Mouse (Mus musculus): ENCODE data around the gene Mgea5.

Gene Mgea5

DNA sequence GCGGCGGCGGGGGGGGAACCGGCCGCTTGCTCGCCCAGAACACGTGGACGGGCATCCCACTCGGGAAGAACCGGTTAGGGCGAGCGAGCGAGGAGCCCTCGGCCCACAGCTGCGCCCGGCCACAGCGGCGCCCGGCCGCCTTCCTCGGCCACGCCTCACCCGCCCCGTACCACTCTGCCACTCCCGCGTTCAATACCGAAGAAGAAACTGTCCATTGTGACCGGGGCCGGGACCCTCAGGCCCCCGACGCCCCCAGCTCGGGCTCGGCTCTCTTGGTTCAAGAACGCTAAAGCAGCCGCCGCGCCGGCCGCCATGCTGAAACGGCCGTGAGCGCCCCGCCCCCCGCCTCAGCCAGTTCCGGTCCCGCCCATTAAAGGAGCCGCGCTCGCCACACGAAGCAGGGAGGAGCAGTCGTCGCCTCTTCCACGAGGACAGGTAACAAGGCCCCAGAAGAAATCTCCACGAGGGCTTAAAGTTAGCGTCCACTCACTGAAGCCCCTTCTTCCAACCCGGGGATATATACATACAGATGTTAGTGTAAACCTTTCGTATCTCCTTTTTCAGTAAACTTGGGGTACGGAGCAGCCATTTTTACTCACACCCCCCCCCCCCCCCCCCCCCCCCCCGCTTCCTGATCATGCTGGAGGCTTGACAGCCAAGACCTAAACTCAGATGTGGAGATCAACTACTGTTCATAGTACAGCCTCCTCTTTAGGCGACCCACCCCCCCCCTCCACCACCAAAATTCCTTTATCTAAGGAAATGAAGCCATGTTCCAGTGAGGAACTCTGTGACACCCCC is 34.2 kb downstream of the Mgea5 start, which contains the start of gene Npm3:
Gene Npm3, minus strand, starts transcription at position 349 of the 801 bp plus-strand sequence.
- peak; percentile 60 for DNase-seq (ENCODE audit: extremely low spot score, low read depth, low spot score)

DNA sequence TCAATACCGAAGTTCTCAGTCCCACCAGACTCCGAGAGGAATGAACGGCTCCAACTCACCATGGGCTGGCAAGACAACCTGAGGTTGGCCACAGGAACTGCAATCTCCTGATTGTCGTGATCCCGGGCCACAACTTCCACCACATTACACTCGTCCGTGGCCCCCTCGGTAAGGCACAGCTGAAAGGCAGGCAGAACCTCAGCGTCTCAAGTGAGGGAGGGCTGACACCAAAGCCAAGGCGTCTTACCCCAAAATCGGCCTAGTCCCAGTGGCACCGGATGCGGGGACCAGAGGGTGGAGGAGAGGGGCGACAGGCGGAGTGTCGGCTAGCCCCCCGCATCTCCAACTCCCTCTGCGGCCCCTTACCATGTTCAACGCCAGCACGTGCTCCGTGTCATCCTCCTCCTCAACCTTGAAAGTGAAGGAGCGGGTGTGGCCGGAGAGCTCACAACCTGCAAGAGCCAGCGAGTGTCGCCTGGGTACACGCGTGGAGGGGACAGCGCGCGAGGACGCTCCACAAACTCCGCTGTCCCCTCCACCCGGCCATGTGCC is 34.9 kb downstream of the Mgea5 start:
- DNase-seq (ENCODE audit: extremely low spot score, low read depth, low spot score) = no peak

- DNase-seq (ENCODE audit: extremely low spot score, low read depth, low spot score) = no peak
Measured at GRCm38 (mm10) chr19:45748206-45748605, 35.4 kb downstream of the Mgea5 start.

DNA sequence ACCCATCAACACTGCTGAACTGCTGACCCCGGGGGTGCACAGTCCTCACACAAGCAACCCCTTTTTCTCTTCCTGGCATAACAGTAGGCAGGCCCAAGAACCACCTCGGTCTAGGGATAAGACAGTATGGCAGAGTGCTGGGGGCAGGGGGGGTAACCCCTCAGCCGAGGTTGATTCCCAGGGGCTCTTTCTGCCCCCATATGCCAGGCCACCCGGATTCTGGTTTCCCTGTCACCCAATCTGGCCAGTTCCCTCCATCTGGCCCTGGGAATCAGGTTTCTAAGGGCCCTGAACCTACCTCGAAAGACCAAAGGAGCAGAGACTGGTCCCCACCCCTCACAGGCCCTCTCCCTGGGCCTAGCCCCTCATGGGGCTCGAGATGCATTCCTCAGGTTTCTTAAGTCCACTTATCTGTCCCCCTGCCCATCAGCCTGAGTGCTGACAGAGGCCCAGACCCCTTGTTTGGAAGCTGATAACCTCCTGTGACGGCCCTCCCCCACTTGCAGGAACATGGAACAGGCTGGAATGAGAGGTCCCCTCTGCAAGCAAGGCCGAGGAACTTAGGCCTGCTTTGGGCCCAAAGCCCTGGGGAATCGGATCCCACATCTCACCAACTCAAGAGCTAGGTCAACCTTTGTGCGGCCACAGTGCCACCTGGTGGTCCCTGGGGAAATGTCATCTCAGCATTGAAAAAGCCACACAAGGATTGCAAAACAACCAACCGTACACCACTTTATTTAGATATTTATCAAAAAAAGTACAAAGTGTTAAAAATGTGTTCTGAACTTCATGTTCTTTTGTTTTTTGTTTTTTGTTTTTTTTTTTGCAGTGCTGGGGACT is 36.4 kb downstream of the Mgea5 start:
- peak; percentile 77 for DNase-seq (ENCODE audit: extremely low spot score, low read depth, low spot score)

DNA sequence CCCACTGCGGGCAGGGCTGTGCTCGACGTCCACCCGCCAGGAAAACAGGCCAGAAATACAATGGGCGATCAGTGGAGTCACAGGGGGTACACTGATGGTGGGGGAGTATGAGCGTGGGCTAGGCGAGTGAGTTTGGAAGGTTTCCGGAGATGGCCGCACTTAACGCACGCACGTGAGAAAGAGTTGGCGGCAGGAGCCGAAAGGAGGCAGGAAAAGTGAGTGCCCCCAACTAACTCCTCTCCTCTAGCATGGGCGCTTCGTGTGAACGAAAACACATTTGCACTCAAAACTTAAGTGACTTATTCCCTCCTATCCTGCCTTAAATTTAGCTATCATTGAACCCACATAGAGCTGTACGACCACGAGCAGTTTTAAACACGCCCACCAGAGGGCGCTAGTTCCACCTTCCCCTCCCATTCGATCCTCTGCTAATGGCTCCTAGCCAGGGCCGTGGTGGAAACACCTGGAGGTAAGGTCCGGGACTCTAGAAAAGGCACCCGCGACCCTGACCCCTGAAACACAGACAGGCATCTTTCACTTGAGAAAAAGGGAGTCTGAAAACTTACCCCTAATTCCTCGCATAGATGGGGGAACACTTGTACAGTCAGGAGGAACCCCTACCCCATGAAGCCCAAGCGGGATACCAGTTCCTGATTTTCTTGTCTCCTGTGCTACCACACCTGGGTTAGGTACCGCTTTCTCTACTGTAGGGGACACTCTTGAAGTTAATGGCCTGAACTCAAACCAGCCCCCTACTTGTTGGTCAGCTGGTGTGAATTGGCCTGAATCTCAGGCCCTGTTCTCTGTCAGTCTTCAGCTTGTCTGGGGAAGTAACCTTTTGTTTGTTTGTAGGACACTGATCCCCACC is 37.2 kb downstream of the Mgea5 start:
- DNase-seq (ENCODE audit: extremely low spot score, low read depth, low spot score) = peak; percentile 79

DNA sequence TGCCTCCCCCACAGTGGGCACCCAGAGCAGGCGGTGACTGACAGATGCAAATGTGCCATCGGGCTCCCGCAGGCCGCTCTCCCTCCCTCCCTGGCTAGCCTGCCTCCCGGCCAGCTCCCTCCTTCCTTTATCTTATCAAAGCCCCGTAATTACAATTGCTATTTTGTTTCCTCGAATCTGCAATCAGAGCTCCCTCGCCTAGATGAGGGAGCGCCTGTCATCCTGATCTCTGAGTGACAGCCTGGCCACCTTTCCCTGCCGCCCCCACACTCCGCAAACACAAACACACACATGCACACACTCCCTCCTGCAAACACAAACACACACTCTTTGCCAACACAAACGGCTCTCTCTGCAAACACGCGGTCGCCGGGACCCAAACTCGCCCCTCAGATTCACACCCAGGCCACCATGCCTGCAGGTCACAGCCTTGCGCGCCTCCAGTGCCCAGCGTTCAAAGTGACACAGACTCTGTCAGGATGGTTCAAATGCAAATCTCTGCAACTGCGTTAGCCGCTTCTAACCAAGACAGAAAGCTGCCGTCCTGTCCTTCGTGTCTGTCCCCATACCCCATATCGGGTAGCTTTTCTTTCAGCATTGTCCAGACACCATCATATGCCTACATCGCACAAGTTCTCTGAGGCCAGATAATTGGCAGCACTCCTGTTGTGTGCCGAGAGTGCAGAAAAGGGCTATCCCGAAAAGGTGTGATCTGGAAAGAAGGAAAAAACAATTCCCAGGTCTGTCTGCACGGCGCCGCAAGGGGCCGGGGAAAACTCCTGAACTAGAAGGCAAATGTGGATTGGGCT is 38.1 kb downstream of the Mgea5 start:
- DNase-seq (ENCODE audit: extremely low spot score, low read depth, low spot score) = no peak

GRCm38 (mm10) chr19:45743619-45744018 is 40.0 kb downstream of the Mgea5 start:
- DNase-seq (ENCODE audit: extremely low spot score, low read depth, low spot score) = no peak

- DNase-seq (ENCODE audit: extremely low spot score, low read depth, low spot score) = no peak
Measured at GRCm38 (mm10) chr19:45742984-45743575, 40.6 kb downstream of the Mgea5 start.

DNA sequence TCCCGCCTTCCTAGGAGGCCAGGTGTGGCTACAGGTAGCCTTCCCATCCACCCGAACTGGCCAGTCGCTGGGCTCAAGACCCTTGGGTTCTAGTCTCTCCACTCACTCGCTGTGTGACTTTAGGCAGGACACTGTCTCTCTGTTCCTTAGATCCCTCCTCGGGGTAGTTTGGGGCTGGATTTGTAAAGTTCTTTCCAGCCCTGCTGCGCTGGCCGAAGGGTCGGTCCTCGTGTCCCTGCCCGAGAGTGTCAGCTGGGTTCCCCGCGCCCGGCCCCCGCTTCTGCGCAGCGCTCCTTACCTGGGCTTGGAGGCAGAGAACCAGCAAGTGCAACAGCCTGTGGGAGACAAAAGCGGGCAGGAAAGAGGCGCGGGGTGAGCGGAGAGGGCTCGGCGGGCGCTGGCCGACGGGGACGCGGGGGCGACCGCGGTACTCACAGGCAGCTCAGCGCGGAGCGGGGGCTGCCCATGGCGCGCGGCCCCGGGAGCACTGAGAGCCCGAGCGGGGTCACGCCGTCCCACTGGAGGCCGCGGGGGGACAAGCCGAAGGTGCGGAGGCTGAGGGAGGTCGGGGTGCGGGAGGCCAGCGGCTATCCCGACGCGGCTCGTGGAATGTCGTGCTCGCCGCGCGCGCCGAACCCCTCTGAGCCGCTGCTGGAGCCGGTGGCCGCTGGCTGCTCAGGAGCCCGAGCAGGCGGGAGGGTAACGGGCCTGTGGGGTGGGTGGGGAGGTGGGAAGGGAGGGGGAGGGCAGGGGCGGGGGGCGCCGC is 41.2 kb downstream of the Mgea5 start, which contains the start of gene Fgf8:
Gene Fgf8, minus strand, starts transcription at position 698 of the 766 bp plus-strand sequence.
- DNase-seq (ENCODE audit: extremely low spot score, low read depth, low spot score) = no peak

DNA sequence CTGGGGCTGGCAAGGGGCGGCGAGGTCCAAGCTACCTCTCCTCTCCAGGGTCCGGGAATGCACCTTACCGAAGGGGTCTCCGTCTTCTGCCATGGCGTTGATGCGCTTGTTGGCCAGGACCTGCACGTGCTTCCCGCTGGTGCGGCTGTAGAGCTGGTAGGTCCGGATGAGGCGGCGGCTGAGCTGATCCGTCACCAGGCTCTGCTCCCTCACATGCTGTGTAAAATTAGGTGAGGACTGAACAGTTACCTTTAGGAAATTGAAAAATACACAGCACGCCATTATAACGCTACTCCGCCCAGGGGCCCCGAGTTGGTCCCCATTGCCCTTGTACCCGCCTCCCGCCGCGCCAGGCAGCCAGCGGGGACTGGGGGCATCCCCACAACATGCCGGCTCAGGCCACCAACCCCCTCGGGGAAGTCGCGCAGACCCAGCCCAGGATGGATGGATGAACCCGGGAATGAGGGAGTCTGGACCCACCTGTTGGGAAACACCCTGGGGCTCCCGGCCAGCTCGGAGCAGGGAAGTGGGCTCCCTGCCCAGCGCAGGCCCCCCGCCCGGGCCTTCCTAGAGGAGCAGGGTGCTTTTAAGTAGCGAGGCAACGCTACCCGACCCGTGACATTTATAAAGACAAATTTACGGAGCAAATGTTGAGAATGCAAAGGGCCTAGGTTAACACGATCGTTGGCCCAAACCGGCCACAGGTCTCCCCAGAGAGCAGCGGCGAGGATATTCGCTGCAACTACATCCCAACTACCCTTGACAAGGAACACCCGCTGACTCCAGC is 42.0 kb downstream of the Mgea5 start:
- no peak for DNase-seq (ENCODE audit: extremely low spot score, low read depth, low spot score)

DNA sequence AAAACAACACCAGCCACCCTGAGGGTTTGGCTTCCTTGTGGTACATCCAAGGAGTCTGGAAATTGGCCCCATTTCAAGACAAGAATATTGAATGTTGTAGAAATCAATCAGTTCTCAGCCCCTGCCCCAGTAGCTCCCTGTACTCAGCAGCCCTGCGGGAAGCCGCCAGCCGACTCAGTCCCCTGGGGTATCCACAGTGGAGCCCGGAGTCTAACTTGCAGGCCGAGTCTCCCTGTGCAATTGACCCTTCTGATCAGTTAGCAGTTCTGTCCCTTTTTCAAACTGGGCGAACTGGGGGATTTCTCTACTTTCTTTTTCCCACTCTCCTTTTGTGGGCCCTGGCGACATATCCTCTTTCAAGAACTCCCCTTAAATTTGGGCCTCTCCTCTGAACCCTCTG is 42.8 kb downstream of the Mgea5 start:
- no peak for DNase-seq (ENCODE audit: extremely low spot score, low read depth, low spot score)

- DNase-seq (ENCODE audit: extremely low spot score, low read depth, low spot score) = no peak
Measured at GRCm38 (mm10) chr19:45740233-45740632, 43.4 kb downstream of the Mgea5 start.

- DNase-seq (ENCODE audit: extremely low spot score, low read depth, low spot score) = no peak
Measured at GRCm38 (mm10) chr19:45738521-45738920, 45.1 kb downstream of the Mgea5 start.

GRCm38 (mm10) chr19:45737846-45738484 is 45.7 kb downstream of the Mgea5 start:
- DNase-seq (ENCODE audit: extremely low spot score, low read depth, low spot score) = no peak

- no peak for DNase-seq (ENCODE audit: extremely low spot score, low read depth, low spot score)
Measured at GRCm38 (mm10) chr19:45737208-45737845, 46.3 kb downstream of the Mgea5 start.

GRCm38 (mm10) chr19:45736855-45737207 is 46.8 kb downstream of the Mgea5 start:
- DNase-seq (ENCODE audit: extremely low spot score, low read depth, low spot score) = no peak

DNA sequence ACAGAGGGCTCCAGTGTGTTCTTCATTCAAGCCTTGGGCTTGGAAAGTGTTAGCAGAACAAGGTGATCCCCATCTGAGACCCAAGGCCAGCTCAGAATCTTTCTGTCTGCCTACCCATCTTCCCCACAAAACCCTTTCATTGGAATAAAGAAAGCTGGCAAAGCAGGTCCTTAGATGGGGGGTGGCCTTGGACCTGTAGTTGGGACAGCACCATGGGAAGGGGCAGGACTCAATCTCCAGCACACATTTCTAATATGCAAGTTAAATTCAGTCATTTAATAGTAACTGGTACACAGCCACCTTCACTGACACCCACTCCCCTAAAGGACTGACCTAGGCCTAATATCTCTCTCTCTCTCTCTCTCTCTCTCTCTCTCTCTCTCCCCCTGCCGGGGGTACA is 47.4 kb downstream of the Mgea5 start:
- no peak for DNase-seq (ENCODE audit: extremely low spot score, low read depth, low spot score)

Data from hindlimb bud, embryonic 11.5 days (tissue).